Mouse (Mus musculus) liver, embryonic 14.5 days (tissue): ENCODE measurements around the gene Syn1. TPM values are rescaled to one million over a fixed set of nuclear protein-coding genes. Genes with fewer than 3 reads are reported as not detected.

ENCODE experiments used
- ATAC-seq: fragments of 200-750 bp; cut with Nextera tagmentation; 2 replicates; pipeline ENCODE4 v1.8.0; 2017; ENCODE audit warnings: moderate number of reproducible peaks, mild to moderate bottlenecking, moderate library complexity; ENCODE audit not compliant: insufficient read depth
- DNase-seq, 3 experiments: peaks; one replicate each; pipeline ENCODE4 v3.0.0-alpha.2; 2012 to 2013; ENCODE audit warnings: low read depth in 3 of 3, low spot score in 3 of 3
- H3K27ac ChIP-seq: fragments of 300-500 bp; sonication (generic); 2 replicates; pipeline ENCODE4 v1.5.1; 2014; ENCODE audit warnings: moderate library complexity, mild to moderate bottlenecking, control low read depth, inconsistent platforms
- H3K27me3 ChIP-seq: fragments of 300-500 bp; sonication (generic); 2 replicates; pipeline ENCODE4 v1.6.1; 2014; ENCODE audit warnings: mild to moderate bottlenecking, low read length, moderate library complexity; ENCODE audit not compliant: control insufficient read depth, insufficient read depth
- H3K36me3 ChIP-seq: fragments of 300-500 bp; sonication (generic); replicated peaks from 2 replicates; pipeline ENCODE4 v1.6.1; 2014; ENCODE audit warnings: low read depth; ENCODE audit not compliant: control insufficient read depth, insufficient read depth
- H3K4me1 ChIP-seq, 2 experiments: fragments of 200-500 bp in 1 of 2; fragments of 300-500 bp in 1 of 2; sonication (generic) in 1 of 2; replicated peaks; 2 replicates each; pipeline ENCODE4 v1.6.1; 2012 to 2014; ENCODE audit warnings: antibody characterized with exemption in 1 of 2, inconsistent platforms in 1 of 2, low read length in 1 of 2; ENCODE audit not compliant: control insufficient read depth in 2 of 2, insufficient read depth in 2 of 2
- H3K4me2 ChIP-seq: fragments of 300-500 bp; sonication (generic); 2 replicates; pipeline ENCODE4 v1.6.1; 2014; ENCODE audit warnings: low read depth, mild to moderate bottlenecking, control low read depth, moderate library complexity
- H3K4me3 ChIP-seq, 2 experiments: fragments of 200-500 bp in 1 of 2; fragments of 300-500 bp in 1 of 2; sonication (generic) in 1 of 2; 2 replicates each; pipeline ENCODE4 v1.5.1; 2012 to 2014; ENCODE audit warnings: low read depth in 2 of 2, low read length in 2 of 2, mild to moderate bottlenecking in 2 of 2, control low read depth in 1 of 2, inconsistent platforms in 1 of 2, moderate library complexity in 1 of 2; ENCODE audit not compliant: insufficient read depth in 1 of 2
- H3K9ac ChIP-seq: fragments of 300-500 bp; sonication (generic); replicated peaks from 2 replicates; pipeline ENCODE4 v1.6.1; 2014; ENCODE audit warnings: mild to moderate bottlenecking, control low read depth, moderate library complexity
- H3K9me3 ChIP-seq: fragments of 300-500 bp; sonication (generic); 2 replicates; pipeline ENCODE4 v1.6.1; 2016; ENCODE audit warnings: low read length, mixed read lengths; ENCODE audit not compliant: control insufficient read depth
- CTCF ChIP-seq: IDR thresholded peaks from 2 replicates; pipeline ENCODE4 v1.5.1; 2016; ENCODE audit warnings: antibody characterized with exemption, low read depth, control low read depth
- EP300 ChIP-seq: IDR thresholded peaks from 2 replicates; pipeline ENCODE4 v1.6.1; 2016; ENCODE audit warnings: antibody characterized with exemption, low read depth
- WGBS: fragments of 180-500 bp; shearing (Covaris S2); extraction: QIAGEN DNeasy Blood & Tissue Kit; methylation state at CpG from one replicate; pipeline ENCODE4 v1.1.7; 2014; ENCODE audit not compliant: insufficient replicate concordance; 5-methylcytosine and 5-hydroxymethylcytosine counted together
- polyA plus RNA-seq, 2 experiments: library from polyadenylated mRNA; depleted of rRNA in 1 of 2; stranded (reverse) in 1 of 2; unstranded in 1 of 2; fragments of >200 nt; fragmentation: Nextera tagmentation in 1 of 2; extraction: Ambion mirVana in 1 of 2; gene quantifications; 2 replicates each; pipeline versions ENCODE4 v1.2.1 to v1.2.3; 2012 to 2014

Gene Syn1
- polyA plus RNA-seq, 2 experiments, result 0.02 to 0.05 TPM

DNA sequence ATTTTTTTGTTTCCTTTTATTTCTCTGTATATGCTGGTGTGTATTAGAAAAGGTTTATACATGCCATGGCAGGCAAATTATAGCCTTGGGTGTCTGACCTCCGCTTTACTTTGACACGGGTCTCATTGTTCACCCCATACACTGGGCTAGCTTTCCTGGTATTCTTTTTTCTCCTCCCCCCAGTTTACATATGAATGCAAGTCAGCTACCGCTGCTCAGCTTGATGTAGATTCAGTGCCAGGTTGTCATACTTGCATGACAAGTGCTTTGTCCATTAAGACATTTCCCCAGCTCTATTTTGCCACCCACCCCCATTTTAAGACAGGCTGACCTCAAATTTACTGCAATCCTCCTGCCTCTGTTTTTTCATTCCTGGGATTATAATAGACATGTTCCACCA, 45.6 kb downstream of the Syn1 start:
- no peaks in the 10 kb centered on the region for H3K36me3 ChIP-seq
- no peaks in the 10 kb centered on the region for H3K4me1 ChIP-seq
- no peak overlapping the region for H3K9ac ChIP-seq
- 53% methylated on average over 3 of the region's 3 CpGs for WGBS
- no peaks in the 10 kb centered on the region for H3K9me3 ChIP-seq
- no peak for ATAC-seq
- H3K27ac ChIP-seq, result no peak overlapping the region
- no peak overlapping the region for H3K4me2 ChIP-seq
- no peak for DNase-seq
- no peaks in the 10 kb centered on the region for H3K27me3 ChIP-seq
- H3K4me3 ChIP-seq, result no peak overlapping the region
- TF ChIP-seq CTCF (no peak), EP300 (no peak)

- no peak for TF ChIP-seq CTCF
- TF ChIP-seq EP300, result no peak
- Histone ChIP-seq H3K36me3 (no peaks in the 10 kb centered on the region), H3K4me2 (no peak overlapping the region), H3K4me3 (no peak overlapping the region), H3K4me1 (no peaks in the 10 kb centered on the region), H3K27ac (no peak overlapping the region), H3K9me3 (no peaks in the 10 kb centered on the region), H3K9ac (no peak overlapping the region), H3K27me3 (no peaks in the 10 kb centered on the region)
- 26% methylated on average over 11 of the region's 11 CpGs for WGBS
- DNase-seq (no peak), ATAC-seq (no peak)
Observed at GRCm38 (mm10) chrX:20872928-20873500, 47.8 kb downstream of the Syn1 start.

- H3K36me3 ChIP-seq, result no peaks in the 10 kb centered on the region
- H3K27ac ChIP-seq, result no peak within 1 kb of the TSS
- TF ChIP-seq CTCF (peak; percentile 7; the same call in 1 of the 2 replicates), EP300 (no peak)
- H3K27me3 ChIP-seq, result no peaks in the 10 kb centered on the region
- H3K4me2 ChIP-seq, result no peak within 1 kb of the TSS
- H3K4me3 ChIP-seq, result no peak within 1 kb of the TSS
- ATAC-seq (no peak), DNase-seq (no peak)
- no peaks in the 10 kb centered on the region for H3K9me3 ChIP-seq
- 12% methylated on average over 16 of the region's 18 CpGs for WGBS
- H3K4me1 ChIP-seq, result no peaks in the 10 kb centered on the region
- no peak within 1 kb of the TSS for H3K9ac ChIP-seq
Observed at GRCm38 (mm10) chrX:20869962-20870513, 50.8 kb downstream of the Syn1 start, which contains the start of gene Timp1. Gene Timp1 (plus strand): TSS chrX:20870166.

DNA sequence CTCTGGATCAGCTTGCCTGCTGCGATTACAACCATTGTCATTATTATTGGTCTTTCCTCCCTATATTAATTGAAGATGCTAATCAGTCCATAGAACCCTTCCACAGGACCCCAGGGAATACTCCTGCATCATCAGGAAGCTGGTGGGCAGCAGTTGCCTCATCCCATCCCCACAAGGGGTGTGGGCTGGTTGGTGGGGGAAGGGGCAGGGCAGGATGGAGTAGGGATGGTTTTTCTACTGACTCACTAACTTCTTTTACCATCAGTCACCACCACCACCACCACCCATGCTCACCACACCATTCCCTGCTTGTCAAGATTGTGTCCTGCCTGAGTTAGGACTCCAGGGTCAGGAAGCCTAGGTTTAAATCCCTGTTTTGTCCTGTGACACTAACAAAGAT, 51.6 kb downstream of the Syn1 start:
- Histone ChIP-seq H3K4me1 (no peaks in the 10 kb centered on the region), H3K27ac (no peak overlapping the region), H3K9ac (no peak overlapping the region), H3K4me2 (no peak overlapping the region), H3K27me3 (no peaks in the 10 kb centered on the region), H3K4me3 (no peak overlapping the region), H3K9me3 (no peaks in the 10 kb centered on the region), H3K36me3 (no peaks in the 10 kb centered on the region)
- DNase-seq (no peak), ATAC-seq (no peak)
- TF ChIP-seq CTCF (no peak), EP300 (no peak)
- WGBS, result 55% methylated on average over 1 of the region's 1 CpGs

GRCm38 (mm10) chrX:20868091-20868490, 52.7 kb downstream of the Syn1 start:
- H3K4me3 ChIP-seq, result no peak overlapping the region
- H3K27me3 ChIP-seq, result no peaks in the 10 kb centered on the region
- no peaks in the 10 kb centered on the region for H3K9me3 ChIP-seq
- no peak overlapping the region for H3K9ac ChIP-seq
- DNase-seq (no peak), ATAC-seq (no peak)
- no peak overlapping the region for H3K4me2 ChIP-seq
- H3K4me1 ChIP-seq, result no peaks in the 10 kb centered on the region
- 75% methylated on average over 4 of the region's 4 CpGs for WGBS
- H3K27ac ChIP-seq, result no peak overlapping the region
- H3K36me3 ChIP-seq, result no peaks in the 10 kb centered on the region
- TF ChIP-seq EP300 (no peak), CTCF (no peak)
